Mouse (Mus musculus) E14TG2a.4 (cell line): ENCODE data around the gene Hoxa5.

Experiments
- CTCF ChIP-seq: conservative IDR thresholded peaks from 2 replicates; pipeline ENCODE4 v1.5.1; 2014; ENCODE audit warnings: low read length
- NANOG ChIP-seq: IDR thresholded peaks from 2 replicates; pipeline ENCODE4 v1.6.1; 2014; ENCODE audit warnings: borderline replicate concordance, low read length, mixed read lengths
- POU5F1 ChIP-seq: IDR thresholded peaks from 2 replicates; pipeline ENCODE4 v1.6.1; 2014; ENCODE audit warnings: low read length, borderline replicate concordance

DNA sequence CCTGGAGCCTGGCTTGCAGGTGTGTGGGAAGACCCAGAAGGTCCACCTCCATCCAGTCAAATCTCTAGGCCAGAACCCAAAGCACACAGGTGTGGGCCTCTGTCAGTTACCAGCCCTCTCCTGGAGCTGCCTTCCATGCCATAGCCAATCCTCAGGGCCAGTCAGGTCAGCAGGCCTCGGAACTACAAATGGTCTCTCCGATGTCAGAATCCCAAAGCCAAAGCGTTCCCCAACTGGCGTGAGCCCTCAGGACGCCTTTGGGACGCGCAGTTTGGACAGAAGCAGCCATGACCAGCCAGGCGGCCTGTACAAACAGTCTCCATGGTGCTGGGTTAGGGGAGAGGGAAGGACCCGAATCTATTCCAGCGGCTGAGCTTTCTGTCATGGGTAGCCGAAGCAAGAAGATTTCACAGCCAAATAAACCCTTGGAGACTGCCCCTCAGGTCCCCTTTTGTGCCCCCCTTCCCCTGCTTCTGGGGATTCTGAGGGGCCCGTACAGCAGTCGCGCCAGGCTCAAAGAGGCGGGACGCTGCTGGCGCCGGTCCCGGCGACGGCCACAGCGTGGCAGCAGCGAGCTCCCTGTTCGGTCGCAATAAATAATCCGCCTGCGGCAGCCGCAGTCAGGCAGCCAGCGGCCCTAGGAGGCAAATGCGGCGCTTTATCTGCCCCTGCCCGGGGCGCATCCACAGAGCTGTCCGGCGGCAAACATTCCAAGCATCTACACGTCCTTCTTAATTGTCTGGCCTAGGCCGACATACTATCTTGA, 7.0 kb upstream of the Hoxa5 start:
- TF ChIP-seq CTCF (no peak), NANOG (no peak), POU5F1 (no peak)
